Comparison of ENCODE assay signal across 26 mouse cellular contexts in genomic region chr16:57295216-57295934, GRCm38 (mm10). TPM values are rescaled to one million over a fixed set of nuclear protein-coding genes. Genes with fewer than 3 reads are reported as not detected.
"Had no signal": no experiment of that assay in that cellular context is flagged by ENCODE, and none has a peak within 500 bp of the region (broad histone marks: within the 10 kb centered on the region; RNA-seq: fewer than 3 reads in every experiment).

No protein-coding gene starts in this region.

- H3K36me3 ChIP-seq: liver, embryonic 12.5 days; lung, embryonic 15.5 days; midbrain, embryonic 10.5 days; midbrain, embryonic 12.5 days; neural tube, embryonic 13.5 days; neural tube, embryonic 15.5 days; stomach, embryonic 15.5 days had no signal

- ATAC-seq: liver, embryonic 12.5 days; midbrain, embryonic 16.5 days had no signal

- DNase-seq: lung, adult 18-20 months; lung, postnatal 4 days; midbrain, embryonic 14.5 days; retina, postnatal 1 day; right cerebral cortex, adult 18-20 months; right cerebral cortex, postnatal 25 days; right cerebral cortex, postnatal 4 days; thymus, adult 2 months; thymus, postnatal 25 days; thymus, postnatal 4 days had no signal

- H3K9me3 ChIP-seq: liver, embryonic 12.5 days; lung, embryonic 15.5 days; midbrain, embryonic 10.5 days; midbrain, embryonic 12.5 days; neural tube, embryonic 13.5 days; neural tube, embryonic 15.5 days; stomach, embryonic 15.5 days had no signal

- H3K27ac ChIP-seq: liver, embryonic 12.5 days; liver, embryonic 14.5 days; lung, embryonic 15.5 days; midbrain, embryonic 10.5 days; midbrain, embryonic 12.5 days; neural tube, embryonic 13.5 days; neural tube, embryonic 15.5 days; stomach, embryonic 15.5 days; stomach, postnatal 0 days had no signal

- H3K4me1 ChIP-seq: liver, embryonic 12.5 days; lung, embryonic 15.5 days; midbrain, embryonic 10.5 days; midbrain, embryonic 12.5 days; neural tube, embryonic 13.5 days; neural tube, embryonic 15.5 days; stomach, embryonic 15.5 days had no signal

- H3K4me3 ChIP-seq: liver, embryonic 12.5 days; lung, embryonic 15.5 days; midbrain, embryonic 10.5 days; midbrain, embryonic 12.5 days; myocyte; neural tube, embryonic 13.5 days; neural tube, embryonic 15.5 days; stomach, embryonic 15.5 days had no signal

- H3K4me2 ChIP-seq: liver, embryonic 12.5 days; lung, embryonic 15.5 days; midbrain, embryonic 12.5 days; neural tube, embryonic 13.5 days; neural tube, embryonic 15.5 days; stomach, embryonic 15.5 days had no signal

- H3K27me3 ChIP-seq: liver, embryonic 12.5 days; lung, embryonic 15.5 days; midbrain, embryonic 12.5 days; neural tube, embryonic 13.5 days; neural tube, embryonic 15.5 days; stomach, embryonic 15.5 days had no signal

- H3K9ac ChIP-seq: liver, embryonic 12.5 days; liver, embryonic 14.5 days; lung, embryonic 15.5 days; midbrain, embryonic 12.5 days; neural tube, embryonic 13.5 days; neural tube, embryonic 15.5 days; stomach, embryonic 15.5 days had no signal

RNA-seq across cellular contexts. Expression of gene Tmem30c, which starts 2.7 kb away (rescaled TPM):
- total RNA-seq: megakaryocyte, adult 5-6 weeks had no signal
- polyA plus RNA-seq: liver, embryonic 12.5 days; liver, embryonic 14.5 days; liver, embryonic 16.5 days; lung, embryonic 15.5 days; myocyte; neural tube, embryonic 11.5 days; small intestine, adult 2 months; spleen, adult 2 months; stomach, postnatal 0 days; thymus, adult 2 months had no signal
